Mouse (Mus musculus) liver, embryonic 13.5 days (tissue): Measurements from ENCODE around the gene Ucn2. TPM values are rescaled to one million over a fixed set of nuclear protein-coding genes. Genes with fewer than 3 reads are reported as not detected.

Source experiments
- ATAC-seq: fragments of 200-750 bp; cut with Nextera tagmentation; 2 replicates; pipeline ENCODE4 v1.8.0; 2017; ENCODE audit warnings: low read depth, mild to moderate bottlenecking, moderate number of reproducible peaks, moderate library complexity
- DNase-seq: peaks from one replicate; pipeline ENCODE4 v3.0.0; 2022
- H3K27ac ChIP-seq: fragments of 300-500 bp; sonication (generic); 2 replicates; pipeline ENCODE4 v1.5.1; 2015; ENCODE audit warnings: moderate library complexity, mild to moderate bottlenecking, inconsistent platforms
- H3K27me3 ChIP-seq: fragments of 300-500 bp; sonication (generic); 2 replicates; pipeline ENCODE4 v1.6.1; 2015; ENCODE audit warnings: mild to moderate bottlenecking, inconsistent platforms
- H3K36me3 ChIP-seq: fragments of 300-500 bp; sonication (generic); 2 replicates; pipeline ENCODE4 v1.6.1; 2015; ENCODE audit warnings: mild to moderate bottlenecking, inconsistent platforms
- H3K4me1 ChIP-seq: fragments of 300-500 bp; sonication (generic); replicated peaks from 2 replicates; pipeline ENCODE4 v1.6.1; 2015; ENCODE audit warnings: inconsistent platforms
- H3K4me2 ChIP-seq: fragments of 300-500 bp; sonication (generic); 2 replicates; pipeline ENCODE4 v1.6.1; 2015; ENCODE audit warnings: inconsistent platforms, mild to moderate bottlenecking, moderate library complexity
- H3K4me3 ChIP-seq: fragments of 300-500 bp; sonication (generic); replicated peaks from 2 replicates; pipeline ENCODE4 v1.5.1; 2015; ENCODE audit warnings: mild to moderate bottlenecking, inconsistent platforms
- H3K9ac ChIP-seq: fragments of 300-500 bp; sonication (generic); 2 replicates; pipeline ENCODE4 v1.6.1; 2015; ENCODE audit warnings: mild to moderate bottlenecking, inconsistent platforms
- H3K9me3 ChIP-seq: fragments of 300-500 bp; sonication (generic); replicated peaks from 2 replicates; pipeline ENCODE4 v1.6.1; 2016; ENCODE audit warnings: inconsistent platforms
- WGBS: fragments of 180-500 bp; shearing (Covaris S2); methylation state at CpG from one replicate; pipeline ENCODE4 v1.1.7; 2015; ENCODE audit not compliant: insufficient replicate concordance; 5-methylcytosine and 5-hydroxymethylcytosine counted together
- microRNA counts: library from miRNA; unstranded; fragments of <30 nt; microRNA quantifications from one replicate; lab custom pipeline; 2016
- microRNA-seq: library from miRNA; unstranded; fragments of <30 nt; microRNA quantifications from one replicate; pipeline ENCODE4, GENCODE M21; 2016
- polyA plus RNA-seq: library from polyadenylated mRNA; unstranded; fragments of >200 nt; fragmentation: Nextera tagmentation; extraction: Ambion mirVana; gene quantifications from 2 replicates; pipeline ENCODE4 v1.2.1, GENCODE M21; 2015

Gene Ucn2
- polyA plus RNA-seq, 1 experiment from 2014 or later = not detected

- Histone ChIP-seq H3K4me1 (peaks cover 13% of the 10 kb centered on the region), H3K36me3 (no peaks in the 10 kb centered on the region), H3K27me3 (no peaks in the 10 kb centered on the region; the same call in 1 of the 2 replicates), H3K27ac (no peak overlapping the region; the same call in 1 of the 2 replicates), H3K4me2 (0 out of 2 replicates have a peak overlapping the region, but pooled peaks have one; percentile 10), H3K9me3 (no peaks in the 10 kb centered on the region), H3K4me3 (no peak overlapping the region), H3K9ac (no peak overlapping the region)
- WGBS = 45% methylated on average over 6 of the region's 6 CpGs
- DNase-seq = no peak
- ATAC-seq = peak; percentile 68; the same call in 1 of the 2 replicates
These were observed 46.6 kb downstream of the Ucn2 start for GRCm38 (mm10) chr9:109032435-109032834.

MicroRNAs within 50 kb of the gene (microRNA counts, 519-probe panel; counts per million panel counts)
- microRNA mmu-miR-711 (lab: Ali Mortazavi, UCI) = 114 counts per million

Small RNAs within 50 kb of the gene (microRNA-seq; reads per million reads assigned to microRNA genes)
- gene Mir711 = not detected

Other genes with a start within 250 kb of the Ucn2 start
- 11.5 and 11.6 TPM in 2 replicates for gene Ip6k2, start 202.2 kb upstream of the Ucn2 start, polyA plus RNA-seq
- gene Nckipsd, start 177.6 kb upstream of the Ucn2 start, polyA plus RNA-seq = 3.9 and 5.9 TPM in 2 replicates
- gene Celsr3, start 159.7 kb upstream of the Ucn2 start, polyA plus RNA-seq = 0.03 TPM in 2 replicates
- gene Slc26a6, start 132.7 kb upstream of the Ucn2 start, polyA plus RNA-seq = 6.7 and 8.6 TPM in 2 replicates
- gene Tmem89, start 71.4 kb upstream of the Ucn2 start, polyA plus RNA-seq = not detected in 2 replicates
- gene Uqcrc1, start 49.4 kb upstream of the Ucn2 start, polyA plus RNA-seq = 354 and 355 TPM in 2 replicates
- gene Col7a1, start 32.4 kb upstream of the Ucn2 start, polyA plus RNA-seq = 0.28 and 0.38 TPM in 2 replicates
- 2.3 and 2.5 TPM in 2 replicates for gene Pfkfb4, start 5.8 kb downstream of the Ucn2 start, polyA plus RNA-seq
- gene Shisa5, start 52.6 kb downstream of the Ucn2 start, polyA plus RNA-seq = 20.0 and 21.8 TPM in 2 replicates
- 7.4 and 8.9 TPM in 2 replicates for gene Trex1, start 73.7 kb downstream of the Ucn2 start, polyA plus RNA-seq
- 12.6 and 12.7 TPM in 2 replicates for gene Atrip, start 88.1 kb downstream of the Ucn2 start, polyA plus RNA-seq
- gene Ccdc51, start 96.5 kb downstream of the Ucn2 start, polyA plus RNA-seq = 14.6 and 14.7 TPM in 2 replicates
- gene Tma7, start 96.6 kb downstream of the Ucn2 start, polyA plus RNA-seq = 480 and 506 TPM in 2 replicates
- gene Plxnb1, start 109.4 kb downstream of the Ucn2 start, polyA plus RNA-seq = 2.3 and 3.2 TPM in 2 replicates
- not detected in 2 replicates for gene Fbxw21, start 176.0 kb downstream of the Ucn2 start, polyA plus RNA-seq
- not detected in 2 replicates for gene Fbxw13, start 210.0 kb downstream of the Ucn2 start, polyA plus RNA-seq
- gene Fbxw20, start 248.7 kb downstream of the Ucn2 start, polyA plus RNA-seq = not detected in 2 replicates